Mouse (Mus musculus) kidney, adult 2 months (tissue): ENCODE measurements around the gene Gm20883. TPM values are rescaled to one million over a fixed set of nuclear protein-coding genes. Genes with fewer than 3 reads are reported as not detected.
"Not testable (repeated sequence)": the region's sequence is repeated elsewhere in the genome, so short reads cannot be mapped to it uniquely, and the experiment has no call there.

Source experiments
- DNase-seq: peaks from one replicate; pipeline ENCODE4 v3.0.0; 2021
- H3K27ac ChIP-seq: fragments of 200-500 bp; 2 replicates; pipeline ENCODE4 v1.5.1; 2012; ENCODE audit warnings: low read depth, low read length, control low read depth, inconsistent platforms; ENCODE audit not compliant: insufficient read depth
- H3K27me3 ChIP-seq: fragments of 200-500 bp; replicated peaks from 2 replicates; pipeline ENCODE4 v1.6.1; 2012; ENCODE audit warnings: mild to moderate bottlenecking, moderate library complexity, low read length, inconsistent platforms; ENCODE audit not compliant: control insufficient read depth, insufficient read depth
- H3K36me3 ChIP-seq: fragments of 200-500 bp; 2 replicates; pipeline ENCODE4 v1.6.1; 2012; ENCODE audit warnings: mild to moderate bottlenecking, moderate library complexity, low read length, inconsistent platforms; ENCODE audit not compliant: control insufficient read depth, insufficient read depth
- H3K4me1 ChIP-seq: fragments of 200-500 bp; 2 replicates; pipeline ENCODE4 v1.6.1; 2011; ENCODE audit warnings: low read length; ENCODE audit not compliant: control insufficient read depth, insufficient read depth
- H3K4me3 ChIP-seq: fragments of 200-500 bp; 2 replicates; pipeline ENCODE4 v1.5.1; 2011; ENCODE audit warnings: mild to moderate bottlenecking, low read depth, low read length, control low read depth; ENCODE audit not compliant: insufficient read depth
- WGBS: fragments of 180-500 bp; shearing (Covaris S2); methylation state at CpG from one replicate; pipeline ENCODE4 v1.1.7; 2018; 5-methylcytosine and 5-hydroxymethylcytosine counted together
- polyA plus RNA-seq: library from polyadenylated mRNA; depleted of rRNA; stranded (reverse); fragments of >200 nt; gene quantifications from 2 replicates; pipeline ENCODE4 v1.2.3, GENCODE M21; 2012; rRNA removed

The Gm20883 gene
- polyA plus RNA-seq, result not detected in 2 replicates

GRCm38 (mm10) chrY:50607951-50608350, at the start of gene Gm20883:
Gene Gm20883, plus strand, starts transcription at chrY:50608251.
- DNase-seq, H3K27me3 ChIP-seq: not testable (repeated sequence)
- WGBS, result no CpG with 5 or more reads among the region's 6 CpGs

More at GRCm38 (mm10) chrY:50607951-50608350, at the start of gene Gm20883:
- not testable (repeated sequence) for H3K36me3 ChIP-seq, H3K27ac ChIP-seq, H3K4me3 ChIP-seq, H3K4me1 ChIP-seq
